Mouse (Mus musculus) gastrocnemius, postnatal 36 days (tissue): ENCODE results near the gene Hdac7. TPM values are rescaled to one million over a fixed set of nuclear protein-coding genes. Genes with fewer than 3 reads are reported as not detected.
"Not testable (repeated sequence)": the region's sequence is repeated elsewhere in the genome, so short reads cannot be mapped to it uniquely, and the experiment has no call there.

Experiments
- DNase-seq, 2 experiments: peaks; one replicate each; pipeline ENCODE4 v3.0.0; 2022
- intact Hi-C: fragments of 180-260 bp; cut with DNase I; formaldehyde crosslinking; loops from one replicate; pipeline ENCODE4 v1.15.1; 2025
- long read RNA-seq, 2 experiments: library from polyadenylated mRNA; stranded (forward); transcript quantifications; one replicate each; pipeline ENCODE4 v2.0.0; 2021
- total RNA-seq, 2 experiments: library from RNA; stranded (reverse); gene quantifications; 2 replicates each; pipeline ENCODE4 v1.2.3; 2021

Gene Hdac7
- 10 to 100 TPM; 10.6 to 11.8 TPM for total RNA-seq
- long read RNA-seq, experiment 1, partial matches to known transcripts, result 2 of 65 reads
- long read RNA-seq, experiment 1, other reads (novel, unspliced or antisense), result 63 of 65 reads
- long read RNA-seq, experiment 2, partial matches to known transcripts, result 3 of 81 reads
- long read RNA-seq, experiment 2, other reads (novel, unspliced or antisense), result 77 of 81 reads

DNA sequence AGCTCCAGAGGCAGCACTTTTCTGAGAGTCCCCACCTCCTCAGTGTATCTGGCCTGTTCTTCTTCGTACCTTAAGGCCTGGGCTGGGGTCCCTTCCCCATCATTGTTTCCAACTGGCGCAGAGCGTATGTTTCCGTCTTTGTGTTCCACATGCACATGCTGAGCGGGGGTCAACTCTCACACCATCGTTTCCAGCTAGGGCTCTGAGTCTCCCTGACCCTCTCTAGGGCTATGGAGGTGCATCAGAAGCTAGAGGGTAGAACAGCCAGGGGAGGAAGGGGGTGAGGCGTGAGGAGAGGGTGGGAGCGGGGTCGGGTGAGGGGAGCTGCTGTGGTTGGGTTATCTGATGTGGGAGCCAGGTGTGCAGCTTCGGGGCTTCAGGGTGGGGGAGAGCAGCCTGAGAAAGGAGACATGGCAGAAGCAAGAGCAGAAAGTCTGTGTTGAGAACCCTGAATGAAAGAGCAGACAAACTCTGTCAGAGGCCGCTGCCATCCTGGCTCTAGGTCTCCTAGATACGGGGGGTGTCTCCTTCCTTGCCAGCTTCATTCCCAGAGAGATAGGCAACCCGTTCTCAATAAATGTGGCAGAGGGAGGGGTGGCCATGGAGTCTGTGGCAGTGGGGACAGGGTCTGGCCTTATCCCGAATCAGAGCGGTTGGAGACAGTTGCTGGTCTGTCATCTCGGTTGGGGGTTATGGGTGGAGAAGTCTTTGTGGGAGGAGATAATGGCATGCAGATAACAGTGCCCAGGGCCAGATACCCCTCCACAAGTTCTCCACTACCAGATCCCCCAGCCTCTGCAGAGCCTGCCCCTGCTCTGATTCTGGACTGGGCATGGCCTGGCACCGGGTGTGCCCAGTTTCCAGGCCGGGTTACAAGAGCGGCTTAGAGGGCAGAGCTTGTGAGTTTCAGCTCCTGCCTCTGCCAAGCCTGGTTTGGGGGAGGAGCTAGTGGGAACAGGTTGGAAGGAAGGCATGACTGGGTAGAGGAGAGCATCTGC is at the start of gene Hdac7:
Hdac7 (minus strand) TSS at position 466 of the 998 bp plus-strand sequence.
- DNase-seq, result no peak
- intact Hi-C loops, result no loop called here

DNA sequence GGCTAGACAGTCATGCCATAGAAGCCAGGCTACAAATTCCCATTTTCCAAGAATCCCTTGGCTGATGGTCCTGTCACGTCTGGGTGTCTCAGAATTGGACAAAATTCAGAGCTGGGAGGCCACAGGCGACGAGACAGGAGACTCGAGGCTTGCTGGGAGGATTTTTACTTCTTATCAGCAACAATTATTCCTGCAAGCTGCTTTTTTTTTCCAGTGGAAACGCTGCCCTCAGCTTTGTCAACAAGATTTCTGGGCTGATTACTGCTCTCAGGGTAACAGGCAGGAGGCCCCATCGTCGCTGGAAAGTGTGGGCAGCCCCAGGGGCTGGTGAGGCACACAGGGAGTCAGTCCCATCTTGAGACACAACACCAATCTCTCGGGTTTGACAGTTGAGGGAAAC is 48.2 kb upstream of the Hdac7 start:
- DNase-seq, result no peak
- intact Hi-C loops, result no loop called here

DNA sequence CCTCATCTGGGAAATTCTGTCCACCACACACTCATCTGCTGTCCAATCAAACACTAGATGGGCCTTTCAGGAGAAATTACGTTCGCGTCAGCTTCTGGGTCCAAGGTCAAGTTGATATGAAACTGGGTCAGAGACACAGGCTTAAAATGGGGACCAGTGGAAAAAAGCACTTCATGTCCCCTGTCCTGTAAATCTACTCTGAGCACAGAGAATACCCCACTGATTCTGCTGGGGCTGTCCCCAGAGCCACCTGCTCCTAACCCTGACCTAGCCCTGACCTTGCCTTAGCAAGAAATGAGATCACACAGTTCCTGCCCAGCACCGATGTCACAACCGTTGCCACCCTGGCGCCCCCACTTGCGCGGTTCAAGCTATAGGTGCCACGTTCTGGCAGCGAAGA is 46.1 kb upstream of the Hdac7 start:
- no peak for DNase-seq
- intact Hi-C loops, result no loop called here

DNA sequence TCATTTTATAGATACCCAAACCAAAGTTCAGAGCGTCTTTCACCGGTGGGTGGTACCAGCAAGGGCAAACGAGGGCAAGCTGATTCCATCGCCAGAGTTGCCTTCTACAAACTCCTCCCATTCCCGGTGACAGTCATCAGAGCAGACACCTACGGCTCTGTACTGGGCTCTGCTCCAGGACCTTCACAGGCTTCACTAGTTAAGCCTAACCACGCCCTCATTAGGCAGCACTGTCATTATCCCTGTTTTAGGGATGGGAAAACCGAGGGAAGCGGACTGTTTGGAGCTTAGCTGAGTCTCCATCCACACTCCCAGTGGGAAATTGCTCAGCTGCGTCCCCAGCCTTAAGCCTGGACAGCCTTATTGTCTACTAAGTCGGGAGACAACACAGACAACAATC is 45.7 kb upstream of the Hdac7 start:
- intact Hi-C loops, result no loop called here
- DNase-seq, result no peak

DNA sequence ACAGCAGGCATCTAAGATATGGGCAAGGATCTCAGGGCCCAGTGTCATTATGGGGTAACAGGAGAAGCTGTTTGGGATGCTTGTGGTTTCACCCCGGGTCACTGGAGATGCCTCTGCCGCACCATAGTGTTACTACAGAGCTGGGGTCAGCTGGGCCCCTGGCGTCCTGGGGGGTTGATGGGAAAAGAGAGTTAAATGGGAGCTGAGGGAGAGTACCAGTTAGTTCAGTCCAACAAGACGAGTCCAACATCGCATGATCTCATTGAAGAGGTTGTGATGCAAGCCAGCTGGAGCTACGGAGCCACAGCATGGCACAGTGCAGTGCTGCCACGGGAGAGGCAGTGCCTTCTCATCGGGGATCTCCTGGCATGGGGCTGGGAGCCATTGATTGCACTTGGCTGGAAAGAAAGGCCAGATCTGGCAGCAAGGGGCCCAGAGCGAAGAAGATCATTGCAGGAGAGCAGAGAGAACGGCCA is 43.3 kb upstream of the Hdac7 start:
- intact Hi-C loops, result no loop called here
- no peak for DNase-seq

DNA sequence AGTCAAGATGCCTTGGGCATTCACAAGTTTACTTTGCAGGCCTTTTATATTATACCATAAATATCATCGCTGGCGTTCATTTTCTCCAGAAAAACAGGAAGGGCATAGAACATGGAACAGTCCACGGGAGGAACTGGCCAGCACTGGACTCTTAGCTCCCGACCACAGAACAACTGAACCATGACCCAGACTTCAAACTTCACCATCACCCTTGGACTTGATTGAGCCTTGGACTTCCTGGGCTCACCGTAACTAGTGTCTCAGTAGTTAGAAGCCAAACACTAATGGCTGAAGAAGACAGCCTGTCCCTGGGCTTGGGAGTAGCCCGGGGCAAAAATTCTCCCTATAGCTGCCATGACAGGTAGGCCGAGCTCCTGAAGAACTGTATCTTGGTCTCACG is 37.1 kb upstream of the Hdac7 start:
- DNase-seq, result no peak
- intact Hi-C loops, result no loop called here

DNA sequence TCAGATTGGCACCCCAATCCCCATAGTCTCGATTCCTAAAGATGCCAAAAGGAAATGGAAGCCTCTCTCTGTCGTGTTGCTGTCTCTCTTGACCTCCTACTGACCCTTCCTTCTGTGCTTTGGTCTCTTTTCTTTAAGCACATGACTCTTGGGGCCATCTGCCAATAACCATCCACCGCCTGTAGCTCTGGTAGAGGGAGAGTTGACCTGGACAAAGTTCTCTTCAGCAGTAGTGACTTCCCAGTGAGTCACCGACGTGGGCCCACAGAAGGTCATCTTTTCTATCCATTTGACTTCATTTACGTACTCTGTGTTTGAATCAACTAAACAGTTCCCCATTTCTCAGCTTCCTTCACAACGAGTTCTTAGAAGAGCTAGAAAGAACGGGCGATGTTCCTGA is 36.1 kb upstream of the Hdac7 start:
- intact Hi-C loops, result no loop called here

DNA sequence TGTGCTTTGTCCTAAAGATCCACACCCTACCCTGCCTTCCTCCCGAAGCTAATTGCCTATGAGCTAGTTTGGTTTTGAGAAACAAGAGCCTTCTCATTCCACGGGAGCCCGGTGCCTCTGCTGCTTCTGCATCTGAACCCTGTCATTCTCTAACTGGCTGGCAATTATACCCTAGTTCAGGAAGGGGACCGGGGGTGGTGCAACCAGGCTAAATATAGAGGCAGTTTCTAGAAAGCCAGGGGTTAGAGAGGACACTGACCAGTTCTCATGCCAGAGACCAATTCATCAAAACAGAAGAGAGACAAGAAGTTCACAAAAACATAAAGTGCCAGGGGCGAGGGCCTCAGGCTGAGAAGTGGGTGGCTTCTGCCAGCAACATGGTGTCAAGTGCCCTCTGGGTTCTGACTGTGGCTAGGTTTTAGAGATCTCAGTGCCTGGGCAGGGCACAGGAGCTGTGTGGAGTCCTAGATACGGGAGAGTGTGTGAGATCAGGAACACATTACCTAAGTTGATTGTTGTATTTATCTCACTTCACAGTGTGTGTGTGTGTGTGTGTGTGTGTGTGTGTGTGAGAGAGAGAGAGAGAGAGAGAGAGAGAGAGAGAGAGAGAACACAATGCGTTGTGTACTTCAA is 34.5 kb upstream of the Hdac7 start:
- DNase-seq, result no peak
- intact Hi-C loops, result no loop called here

More for the DNA sequence above, 36.1 kb upstream of the Hdac7 start:
- no peak for DNase-seq

DNA sequence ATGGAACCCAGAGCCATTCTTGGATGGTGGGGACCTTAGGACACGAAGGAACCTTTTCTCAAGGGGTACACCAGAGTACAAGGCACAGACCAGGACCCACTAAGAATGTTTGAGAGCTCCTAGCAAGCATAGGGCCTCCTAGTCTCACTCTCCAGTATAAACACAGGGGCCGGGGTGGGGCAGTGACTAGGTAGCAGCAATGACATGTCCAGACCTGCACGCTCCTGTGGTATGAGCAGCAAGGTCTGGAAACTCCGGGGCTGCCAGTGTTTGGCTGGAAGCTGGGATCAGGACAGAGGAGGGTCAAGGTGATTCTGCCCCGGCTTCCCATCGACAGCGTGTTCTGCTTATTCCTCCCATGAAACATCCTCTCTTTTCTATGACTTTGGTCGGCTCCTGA is 31.5 kb upstream of the Hdac7 start:
- intact Hi-C loops, result no loop called here
- no peak for DNase-seq

DNA sequence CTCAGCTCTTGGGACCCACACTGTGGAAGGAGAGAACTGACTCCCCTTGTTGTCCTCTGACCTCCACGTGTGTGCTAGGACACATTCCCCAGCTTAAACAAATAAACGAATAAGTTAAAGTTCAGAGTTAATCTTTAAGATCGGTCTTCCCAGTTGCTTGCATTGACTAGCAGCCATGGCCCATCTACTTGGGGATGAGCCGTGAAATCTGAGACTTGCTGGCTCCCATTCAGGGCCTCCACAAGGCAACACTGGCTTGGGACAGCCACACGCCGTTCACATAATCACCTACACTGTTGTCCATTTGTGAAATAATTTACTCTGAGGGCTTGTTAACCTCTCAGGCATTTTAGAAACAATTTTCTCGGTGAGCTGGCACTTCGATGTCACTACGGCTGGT is 29.4 kb upstream of the Hdac7 start:
- intact Hi-C loops, result loop anchor here (5.0 kb wide), 1 partner anchor 79 kb away; no protein-coding TSS in a partner anchor
- DNase-seq, result no peak

DNA sequence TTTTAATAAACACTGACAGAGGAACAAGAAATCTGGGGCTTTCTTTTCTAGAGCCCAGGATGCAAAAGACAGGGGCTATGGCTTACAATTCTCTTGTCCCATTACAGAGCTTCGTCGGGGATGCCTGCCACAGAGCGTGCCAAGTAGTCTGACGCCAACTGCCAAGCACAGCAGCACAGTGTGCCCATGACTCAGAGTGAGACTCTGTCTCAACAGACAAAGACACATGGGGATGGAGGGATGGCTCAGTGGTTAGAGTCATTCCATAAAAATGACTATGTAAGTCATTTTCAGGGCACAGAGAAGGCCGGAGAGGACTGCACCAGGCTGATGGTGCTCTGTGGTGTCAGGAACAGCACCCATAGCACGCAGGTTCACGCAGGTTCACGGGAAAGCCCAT is 27.9 kb upstream of the Hdac7 start:
- intact Hi-C loops, result loop anchor here (5.0 kb wide), 1 partner anchor 80 kb away; no protein-coding TSS in a partner anchor

DNA sequence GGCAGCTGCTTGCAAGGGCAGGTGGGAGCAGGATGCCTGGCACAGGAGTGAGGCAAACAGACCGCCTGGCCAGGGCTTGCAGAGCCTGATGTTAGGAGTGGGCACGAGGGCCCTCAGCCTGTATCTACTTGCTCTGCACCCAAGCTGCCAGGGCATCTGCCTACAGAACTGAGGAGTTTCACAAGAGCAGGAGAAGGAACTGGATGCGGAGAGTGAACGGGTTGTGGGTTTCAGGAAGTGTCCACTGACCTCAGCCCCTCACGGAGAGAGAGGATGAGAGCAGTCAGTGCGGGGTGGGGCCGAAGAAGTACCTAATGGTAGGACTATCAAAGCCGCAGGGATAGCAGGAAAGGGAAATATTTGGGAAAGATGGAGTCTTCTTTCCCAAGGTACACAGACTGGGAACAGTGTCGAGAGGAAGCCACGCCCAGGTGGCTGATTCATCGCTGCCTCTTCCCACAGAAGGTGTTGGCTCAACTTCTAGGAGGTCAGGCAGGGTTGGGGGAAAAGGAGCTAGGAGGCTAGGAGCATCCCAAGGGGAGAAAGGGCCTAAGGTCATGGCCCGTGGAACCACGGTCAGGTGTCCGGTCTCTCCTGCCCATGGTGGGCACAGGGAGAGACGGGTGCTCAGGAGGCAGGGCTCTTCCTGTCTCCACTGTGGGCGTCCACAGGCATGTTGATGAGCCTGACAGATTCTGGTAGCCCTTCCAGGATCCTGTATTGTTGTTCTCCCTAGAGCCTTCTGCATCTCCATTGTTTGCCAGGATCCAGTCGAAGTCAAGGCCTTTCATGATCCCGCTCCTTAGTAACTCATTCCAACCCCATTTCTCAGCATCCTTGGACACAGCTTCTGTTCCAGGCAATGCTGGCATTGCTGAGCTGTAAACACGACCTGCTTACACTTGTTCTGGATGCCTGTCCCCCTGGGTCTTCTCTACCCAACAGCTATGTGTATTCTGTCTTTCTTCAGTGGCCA is 27.0 kb upstream of the Hdac7 start:
- intact Hi-C loops, result loop anchor here (5.0 kb wide), 1 partner anchor 81 kb away; no protein-coding TSS in a partner anchor
- no peak for DNase-seq

More for the DNA sequence above, 27.9 kb upstream of the Hdac7 start:
- DNase-seq, result no peak

DNA sequence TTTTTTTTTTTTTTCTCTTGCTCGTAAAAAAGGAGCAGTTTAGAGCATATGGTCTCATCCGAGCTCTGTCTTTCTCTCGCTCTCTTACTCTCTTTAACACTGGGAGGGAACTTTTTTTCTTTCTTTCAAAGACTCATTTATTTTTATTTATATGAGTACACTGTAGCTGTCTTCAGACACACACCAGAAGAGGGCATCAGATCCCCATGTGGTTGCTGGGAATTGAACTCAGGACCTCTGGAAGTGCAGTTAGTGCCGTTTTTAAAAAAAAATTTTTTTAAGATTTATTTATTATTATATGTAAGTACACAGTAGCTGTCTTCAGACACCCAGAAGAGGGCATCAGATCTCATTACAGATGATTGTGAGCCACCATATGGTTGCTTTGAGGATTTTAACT is 25.8 kb upstream of the Hdac7 start:
- intact Hi-C loops, result loop anchor here (5.0 kb wide), 1 partner anchor 82 kb away; no protein-coding TSS in a partner anchor

DNA sequence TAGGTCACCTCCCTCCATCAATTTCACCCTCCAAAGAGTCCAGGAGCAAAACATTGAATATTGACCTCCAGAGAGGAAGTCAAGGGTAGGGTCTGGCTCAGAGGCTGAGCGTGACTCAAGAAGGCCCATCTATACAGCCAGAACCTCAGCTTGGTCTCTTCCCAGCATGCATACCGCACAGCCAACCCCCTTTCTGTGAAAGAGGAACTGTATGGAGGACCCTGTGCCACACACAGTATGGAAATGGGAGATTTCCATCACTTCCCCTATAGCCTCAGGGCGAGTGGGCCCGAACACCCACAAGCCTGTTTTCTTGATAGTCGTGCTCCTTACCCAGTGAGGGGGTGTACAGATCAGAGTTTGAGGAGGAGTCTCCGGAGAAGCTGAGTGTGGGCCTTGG is 24.7 kb upstream of the Hdac7 start:
- intact Hi-C loops, result no loop called here
- no peak for DNase-seq

More for the DNA sequence above, 25.8 kb upstream of the Hdac7 start:
- not testable (repeated sequence) for DNase-seq

DNA sequence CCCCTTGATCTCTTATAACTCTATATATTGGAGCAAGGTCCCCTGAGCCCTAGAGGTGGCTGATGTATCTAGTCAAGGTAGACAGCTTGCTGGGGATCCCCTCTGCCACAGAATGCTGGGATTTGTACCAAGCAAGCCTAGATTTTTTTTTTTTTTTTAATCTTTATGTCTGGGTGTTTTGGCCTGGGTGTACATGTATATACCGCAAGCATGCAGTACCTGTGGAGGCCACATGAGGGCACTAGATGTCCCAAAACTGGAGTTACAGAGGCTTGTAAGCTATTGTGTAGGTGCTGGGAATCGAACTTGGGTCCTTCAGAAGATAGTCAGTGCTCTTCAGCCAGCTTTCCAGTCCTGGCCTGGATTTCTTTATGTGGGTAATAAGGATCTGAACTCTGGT is 21.7 kb upstream of the Hdac7 start:
- DNase-seq, result no peak
- intact Hi-C loops, result no loop called here

DNA sequence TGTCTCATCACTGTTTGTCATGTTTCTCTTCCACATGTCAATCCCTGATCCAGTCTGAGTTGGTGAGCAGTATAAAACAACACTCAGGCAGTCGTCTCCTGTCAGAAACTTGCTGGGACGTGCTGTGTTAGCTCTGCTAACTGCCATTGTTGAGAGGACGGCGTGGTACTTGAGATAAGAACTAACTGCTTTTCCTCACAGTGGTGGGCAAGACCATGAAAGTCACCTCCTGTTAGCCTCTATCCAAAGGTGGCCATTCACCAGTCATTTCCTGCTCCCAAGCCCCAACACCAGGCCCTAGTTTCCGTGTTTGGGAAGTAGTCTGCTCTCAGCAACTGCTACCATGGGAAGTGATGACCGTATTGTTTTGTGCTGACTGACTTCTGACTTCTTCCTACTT is 20.9 kb upstream of the Hdac7 start:
- intact Hi-C loops, result no loop called here
- DNase-seq, result no peak

DNA sequence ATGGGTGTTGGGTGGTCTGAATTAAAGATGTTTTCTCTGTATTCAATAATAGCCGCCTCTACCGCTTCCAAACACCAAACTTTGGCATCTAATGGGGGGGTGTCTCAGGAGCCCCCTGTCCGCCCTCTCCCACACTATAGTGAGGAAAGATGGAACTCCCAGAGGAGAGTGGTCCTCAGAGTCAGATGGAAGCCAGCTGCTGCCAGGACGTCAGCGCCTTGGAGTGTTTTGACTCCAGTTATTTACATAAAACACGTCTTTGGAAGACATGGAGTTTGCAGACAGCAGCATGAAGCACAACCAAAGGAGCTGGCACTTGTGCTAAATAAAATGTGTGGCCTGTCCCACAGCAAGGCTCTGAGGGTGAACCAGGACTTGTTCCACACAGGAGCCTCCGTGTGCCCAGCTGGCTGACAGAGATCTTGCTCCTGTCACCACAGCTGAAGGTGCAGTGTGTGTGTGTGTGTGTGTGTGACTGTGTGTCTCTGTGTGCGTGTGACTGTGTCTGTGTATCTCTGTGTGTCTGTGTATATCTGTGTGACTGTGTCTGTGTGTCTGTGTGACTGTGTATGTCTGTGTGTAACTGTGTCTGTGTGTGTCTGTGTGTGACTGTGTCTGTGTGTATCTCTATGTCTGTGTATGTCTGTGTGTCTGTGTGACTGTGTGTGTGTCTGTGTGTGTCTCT is 20.2 kb upstream of the Hdac7 start:
- no peak for DNase-seq
- intact Hi-C loops, result no loop called here

DNA sequence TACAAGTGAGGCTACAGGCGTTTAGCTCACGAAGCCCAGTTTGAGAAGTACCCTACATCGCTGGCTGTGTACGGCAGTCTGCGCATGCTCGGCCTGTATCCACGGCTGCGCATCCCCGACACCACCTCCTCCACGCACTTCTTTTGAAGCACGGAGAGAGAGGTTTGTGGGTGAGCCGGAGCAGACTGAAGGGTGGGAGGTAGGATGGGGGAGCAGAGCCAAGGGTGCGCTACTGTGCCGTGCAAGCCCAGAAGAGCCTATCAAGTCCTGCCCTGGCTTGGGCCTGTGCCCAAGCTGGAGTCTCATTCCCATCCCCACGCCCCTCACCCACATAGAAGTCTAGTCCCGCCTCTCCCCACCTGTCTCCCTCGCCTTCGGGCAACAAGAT is 19.2 kb upstream of the Hdac7 start:
- no peak for DNase-seq
- intact Hi-C loops, result no loop called here

DNA sequence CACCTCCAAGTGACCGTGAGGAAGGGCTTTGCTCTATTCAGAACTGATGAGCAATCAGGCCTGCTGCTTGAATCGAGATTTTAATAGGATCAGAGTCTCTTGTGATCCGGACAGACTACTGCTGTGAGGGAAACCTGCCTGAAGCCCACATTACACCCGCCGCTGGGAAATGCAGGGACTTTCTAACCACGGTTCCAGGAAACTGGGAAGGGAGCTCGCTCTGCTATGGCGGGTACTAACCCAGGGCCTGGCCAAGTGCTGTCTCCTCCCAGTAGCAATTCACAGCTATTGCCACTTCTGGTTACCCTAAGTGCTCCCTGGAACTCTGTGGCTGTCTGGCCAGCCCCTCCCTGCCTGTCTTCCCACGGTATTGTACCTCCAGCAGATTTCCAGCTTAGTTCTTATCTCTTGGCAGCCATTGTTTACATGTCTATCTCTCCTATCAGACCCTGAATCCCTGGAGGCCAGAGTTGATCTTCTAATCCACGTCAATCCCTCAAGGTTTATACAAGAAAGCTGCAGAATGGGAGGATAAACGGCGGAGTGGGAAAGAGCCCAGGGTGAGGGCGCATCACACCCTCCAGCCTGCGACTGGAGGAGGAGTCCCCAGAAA is 18.7 kb upstream of the Hdac7 start:
- no peak for DNase-seq
- intact Hi-C loops, result no loop called here
